Comparison of ENCODE assay signal across 17 mouse cellular contexts in the genomic region with DNA sequence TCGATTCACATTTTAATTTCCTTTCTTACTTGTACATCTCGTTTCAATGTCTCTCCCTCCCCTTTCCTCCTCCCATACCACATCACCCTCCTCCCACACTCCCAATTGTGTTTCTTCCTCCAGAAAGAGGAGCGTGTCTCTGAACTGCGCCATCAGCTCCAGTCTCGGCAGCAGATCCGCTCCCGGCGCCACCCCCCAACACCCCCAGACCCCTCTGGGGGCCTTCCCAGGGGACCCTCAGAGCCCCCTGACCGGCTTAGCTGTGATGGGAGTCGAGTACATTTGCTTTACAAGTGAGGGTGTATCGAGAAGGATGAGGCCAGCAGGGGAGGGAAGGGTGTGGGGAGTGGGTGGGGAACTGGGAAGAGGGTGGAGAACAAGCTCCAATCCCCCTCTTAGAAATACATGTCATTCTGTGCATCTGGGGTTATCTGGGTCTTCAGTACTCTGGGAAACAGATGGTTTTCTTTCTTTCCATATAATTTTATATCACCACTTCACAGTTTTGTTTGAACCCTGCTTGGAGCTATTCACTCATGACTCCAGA. TPM values are rescaled to one million over a fixed set of nuclear protein-coding genes. Genes with fewer than 3 reads are reported as not detected.
A peak's percentile ranks its signal among the peaks of the same experiment; 100 is the strongest.
DNase-seq lines count a peak whose midpoint lies in the region; ATAC-seq lines count a peak whose summit lies in the region.
"Had no signal": no experiment of that assay in that cellular context is flagged by ENCODE, and none has a peak within 500 bp of the region (broad histone marks: within the 10 kb centered on the region; RNA-seq: fewer than 3 reads in every experiment).

No protein-coding gene starts in this region.

- H3K27ac ChIP-seq in hindbrain, embryonic 10.5 days, result peak overlapping the region; percentile 81
- H3K27ac ChIP-seq in midbrain, embryonic 14.5 days (replicated peaks; ENCODE audit: low read depth, low read length), result peak overlapping the region; percentile 55; the same call in 1 of the 2 replicates
- H3K27ac ChIP-seq: liver, embryonic 14.5 days had no signal

- H3K27me3 ChIP-seq in hindbrain, embryonic 10.5 days (ENCODE audit: insufficient read depth, poor library complexity, severe bottlenecking), result no peaks in the 10 kb centered on the region
- H3K27me3 ChIP-seq in midbrain, embryonic 14.5 days (ENCODE audit: control insufficient read depth, insufficient read depth, low read length), result no peaks in the 10 kb centered on the region

- no peak overlapping the region for H3K9ac ChIP-seq in midbrain, embryonic 14.5 days (replicated peaks; ENCODE audit: low read length)
- H3K9ac ChIP-seq: liver, embryonic 14.5 days had no signal

- peak; percentile 51; the same call in 1 of the 2 replicates for ATAC-seq in midbrain, embryonic 14.5 days (ENCODE audit: low FRiP score, low TSS enrichment)

- no peak overlapping the region for H3K4me2 ChIP-seq in midbrain, embryonic 14.5 days (ENCODE audit: low read length)

- peaks cover 91% of the 10 kb centered on the region for H3K36me3 ChIP-seq in hindbrain, embryonic 10.5 days
- H3K36me3 ChIP-seq in midbrain, embryonic 14.5 days (ENCODE audit: control insufficient read depth, insufficient read depth, low read length), result peaks cover 89% of the 10 kb centered on the region

- DNase-seq in layer of hippocampus, adult 11-12 months (ENCODE audit: low spot score), result peak; percentile 5
- DNase-seq in layer of hippocampus, adult 9-11 months, result no peak
- peak; percentile 79 for DNase-seq in brain, adult 2 months (ENCODE audit: low read depth, low spot score)
- no peak for DNase-seq in hindbrain, embryonic 10.5 days (ENCODE audit: low spot score)
- no peak for DNase-seq in midbrain, embryonic 14.5 days
- DNase-seq in spleen, postnatal 14 days (ENCODE audit: low spot score in 2 of 2), result no peak
- no peak for DNase-seq in retina, postnatal 1 day
- DNase-seq in cerebellum, postnatal 10 days, result no peak
- DNase-seq: adrenal gland, postnatal 10 days; cerebellum, adult 11 months; kidney, postnatal 4 days; lung, postnatal 36 days; right cerebral cortex, adult 18-20 months; thymus, postnatal 25 days had no signal

- peaks cover 15% of the 10 kb centered on the region for H3K4me1 ChIP-seq in hindbrain, embryonic 10.5 days (replicated peaks)
- H3K4me1 ChIP-seq in midbrain, embryonic 14.5 days (ENCODE audit: control insufficient read depth, insufficient read depth, low read length), result no peaks in the 10 kb centered on the region

- no peaks in the 10 kb centered on the region for H3K9me3 ChIP-seq in hindbrain, embryonic 10.5 days
- H3K9me3 ChIP-seq in midbrain, embryonic 14.5 days (ENCODE audit: control insufficient read depth, low read length), result no peaks in the 10 kb centered on the region

- 40% methylated on average over 11 of the region's 11 CpGs for WGBS in hindbrain, embryonic 10.5 days
- 20% methylated on average over 11 of the region's 11 CpGs for WGBS in midbrain, embryonic 14.5 days

- no peak overlapping the region for H3K4me3 ChIP-seq in hindbrain, embryonic 10.5 days
- H3K4me3 ChIP-seq in midbrain, embryonic 14.5 days (replicated peaks; ENCODE audit: low read depth, low read length), result no peak overlapping the region
- H3K4me3 ChIP-seq: myocyte had no signal

RNA-seq across cellular contexts. Expression of a gene that starts 15.5 kb away (rescaled TPM):
- polyA plus RNA-seq in hindbrain, embryonic 10.5 days (2016; fragmentation: Nextera tagmentation; extraction: Ambion mirVana), result 0.08 TPM in 1 of 2 replicates, not detected in the other
- not detected in 2 replicates for polyA plus RNA-seq in midbrain, embryonic 14.5 days (2014; fragmentation: Nextera tagmentation; extraction: Ambion mirVana)
- polyA plus RNA-seq: C2C12; liver, embryonic 14.5 days; myocyte had no signal

RNA-seq across cellular contexts. Expression of a gene that starts 25.3 kb away (rescaled TPM):
- not detected in 2 replicates for polyA plus RNA-seq in hindbrain, embryonic 10.5 days (2016; fragmentation: Nextera tagmentation; extraction: Ambion mirVana)
- polyA plus RNA-seq in midbrain, embryonic 14.5 days (2014; fragmentation: Nextera tagmentation; extraction: Ambion mirVana), result not detected in 2 replicates
- polyA plus RNA-seq: C2C12; liver, embryonic 14.5 days; myocyte had no signal

RNA-seq across cellular contexts. Expression of a gene that starts 27.0 kb away (rescaled TPM):
- 10.8 and 17.0 TPM in 2 replicates for polyA plus RNA-seq in hindbrain, embryonic 10.5 days (2016; fragmentation: Nextera tagmentation; extraction: Ambion mirVana)
- 103 and 123 TPM in 2 replicates for polyA plus RNA-seq in midbrain, embryonic 14.5 days (2014; fragmentation: Nextera tagmentation; extraction: Ambion mirVana)

RNA-seq across cellular contexts. Expression of a gene that starts 47.1 kb away (rescaled TPM):
- polyA plus RNA-seq in hindbrain, embryonic 10.5 days (2016; fragmentation: Nextera tagmentation; extraction: Ambion mirVana), result not detected in 2 replicates
- polyA plus RNA-seq in midbrain, embryonic 14.5 days (2014; fragmentation: Nextera tagmentation; extraction: Ambion mirVana), result not detected in 2 replicates
- polyA plus RNA-seq: C2C12; liver, embryonic 14.5 days; myocyte had no signal

RNA-seq across cellular contexts. Expression of a gene that starts 49.6 kb away (rescaled TPM):
- 0.19 and 0.34 TPM in 2 replicates for polyA plus RNA-seq in hindbrain, embryonic 10.5 days (2016; fragmentation: Nextera tagmentation; extraction: Ambion mirVana)
- polyA plus RNA-seq in midbrain, embryonic 14.5 days (2014; fragmentation: Nextera tagmentation; extraction: Ambion mirVana), result 1.9 and 2.2 TPM in 2 replicates
- polyA plus RNA-seq: liver, embryonic 14.5 days had no signal

Comparison
In these comparisons a context has a peak if more than half of its experiments do, and no peak if none do; other contexts are left out.
1. DNase-seq: peak in layer of hippocampus, adult 11-12 months (single experiment) and brain, adult 2 months (single experiment); none in layer of hippocampus, adult 9-11 months (single experiment), hindbrain, embryonic 10.5 days (single experiment), midbrain, embryonic 14.5 days (single experiment), spleen, postnatal 14 days (0 of 2), retina, postnatal 1 day (single experiment) and cerebellum, postnatal 10 days (0 of 2).